Mouse (Mus musculus): ENCODE measurements around the gene Akt1. TPM values are rescaled to one million over a fixed set of nuclear protein-coding genes. Genes with fewer than 3 reads are reported as not detected.

The Akt1 gene
- 23.4 and 25.7 TPM in 2 replicates for polyA plus RNA-seq (2021; fragmentation: Nextera tagmentation)
- long read RNA-seq, experiment 1, transcript Akt1-201 (14 exons, 2,690 nt), result major isoform, 22 of 76 reads
- long read RNA-seq, experiment 1, partial matches to known transcripts, result 37 of 76 reads
- long read RNA-seq, experiment 1, other reads (novel, unspliced or antisense), result 17 of 76 reads
- long read RNA-seq, experiment 2, transcript Akt1-201 (14 exons, 2,690 nt), result major isoform, 127 of 205 reads
- long read RNA-seq, experiment 2, partial matches to known transcripts, result 42 of 205 reads
- long read RNA-seq, experiment 2, other reads (novel, unspliced or antisense), result 36 of 205 reads

GRCm38 (mm10) chr12:112674132-112675011 is at the start of gene Akt1:
Gene Akt1 (minus strand): TSS chr12:112674884.

GRCm38 (mm10) chr12:112720216-112720615 is 45.5 kb upstream of the Akt1 start, which contains the start of gene Cep170b:
Gene Cep170b (plus strand): TSS chr12:112720455.

GRCm38 (mm10) chr12:112678555-112679026 is 3.9 kb upstream of the Akt1 start, which contains the start of gene Zbtb42:
Gene Zbtb42 (plus strand): TSS chr12:112678828.

GRCm38 (mm10) chr12:112644180-112644854 is 30.4 kb downstream of the Akt1 start, which contains the start of gene Siva1:
Gene Siva1 (plus strand): TSS chr12:112644679.

GRCm38 (mm10) chr12:112619686-112620353 is 54.9 kb downstream of the Akt1 start, which contains the start of gene Adssl1:
Gene Adssl1 (plus strand): TSS chr12:112620045.

Small RNA genes within 50 kb of the gene (microRNA-seq; reads per million reads assigned to microRNA genes)
- 2.1 reads per million, percentile 3 among the genes with 10 or more reads in this experiment for gene Mir6939

Other genes starting within 250 kb of the Akt1 start
- 0.14 TPM in 1 of 2 replicates, not detected in the other for gene A530016L24Rik, start 185.4 kb downstream of the Akt1 start, polyA plus RNA-seq (2021; fragmentation: Nextera tagmentation)
- 121 and 138 TPM in 2 replicates for gene Tmem179, start 158.1 kb downstream of the Akt1 start, polyA plus RNA-seq (2021; fragmentation: Nextera tagmentation)
- gene Inf2, start 86.1 kb downstream of the Akt1 start, polyA plus RNA-seq (2021; fragmentation: Nextera tagmentation), result 29.0 and 29.4 TPM in 2 replicates
- 17.2 and 23.0 TPM in 2 replicates for gene Adssl1, start 54.8 kb downstream of the Akt1 start, polyA plus RNA-seq (2021; fragmentation: Nextera tagmentation)
- 74.5 and 78.9 TPM in 2 replicates for gene Siva1, start 30.2 kb downstream of the Akt1 start, polyA plus RNA-seq (2021; fragmentation: Nextera tagmentation)
- 0.41 and 1.1 TPM in 2 replicates for gene Zbtb42, start 3.9 kb upstream of the Akt1 start, polyA plus RNA-seq (2021; fragmentation: Nextera tagmentation)
- gene Cep170b, start 45.6 kb upstream of the Akt1 start, polyA plus RNA-seq (2021; fragmentation: Nextera tagmentation), result 21.7 and 22.6 TPM in 2 replicates
- gene Pld4, start 85.8 kb upstream of the Akt1 start, polyA plus RNA-seq (2021; fragmentation: Nextera tagmentation), result 13.5 and 14.2 TPM in 2 replicates
- gene Ahnak2, start 127.8 kb upstream of the Akt1 start, polyA plus RNA-seq (2021; fragmentation: Nextera tagmentation), result 0.48 and 0.50 TPM in 2 replicates
- gene Clba1, start 134.1 kb upstream of the Akt1 start, polyA plus RNA-seq (2021; fragmentation: Nextera tagmentation), result 17.9 and 18.4 TPM in 2 replicates
- 11.4 and 13.2 TPM in 2 replicates for gene Cdca4, start 154.5 kb upstream of the Akt1 start, polyA plus RNA-seq (2021; fragmentation: Nextera tagmentation)
- not detected in 2 replicates for gene Gpr132, start 193.3 kb upstream of the Akt1 start, polyA plus RNA-seq (2021; fragmentation: Nextera tagmentation)